10 mouse cellular contexts compared by ENCODE assay signal in genomic region chr5:147408731-147409130, GRCm38 (mm10). TPM values are rescaled to one million over a fixed set of nuclear protein-coding genes. Genes with fewer than 3 reads are reported as not detected.
A peak's percentile ranks its signal among the peaks of the same experiment; 100 is the strongest.
DNase-seq lines count a peak whose midpoint lies in the region; ATAC-seq lines count a peak whose summit lies in the region.
"Had no signal": no experiment of that assay in that cellular context is flagged by ENCODE, and none has a peak within 500 bp of the region (broad histone marks: within the 10 kb centered on the region; RNA-seq: fewer than 3 reads in every experiment).

No protein-coding gene starts in this region.

- peak overlapping the region; percentile 45 for H3K4me2 ChIP-seq in heart, embryonic 11.5 days
- H3K4me2 ChIP-seq in lung, embryonic 16.5 days (ENCODE audit: low read depth, low read length) = peak overlapping the region; percentile 42

- no peak overlapping the region for H3K9ac ChIP-seq in heart, embryonic 11.5 days (ENCODE audit: low read depth, low read length)
- H3K9ac ChIP-seq in lung, embryonic 16.5 days (ENCODE audit: low read length) = no peak overlapping the region

- no peaks in the 10 kb centered on the region for H3K9me3 ChIP-seq in heart, embryonic 11.5 days (replicated peaks; ENCODE audit: control insufficient read depth, low read length)
- no peaks in the 10 kb centered on the region for H3K9me3 ChIP-seq in lung, embryonic 16.5 days (ENCODE audit: control insufficient read depth, low read length)

- H3K27me3 ChIP-seq in heart, embryonic 11.5 days (ENCODE audit: control insufficient read depth, insufficient read depth, low read length) = no peaks in the 10 kb centered on the region
- H3K27me3 ChIP-seq in lung, embryonic 16.5 days (ENCODE audit: control insufficient read depth, insufficient read depth, low read depth, low read length) = no peaks in the 10 kb centered on the region

- H3K4me1 ChIP-seq in heart, embryonic 11.5 days (ENCODE audit: control insufficient read depth, insufficient read depth, low read length) = no peaks in the 10 kb centered on the region
- H3K4me1 ChIP-seq in lung, embryonic 16.5 days (replicated peaks; ENCODE audit: control insufficient read depth, insufficient read depth, low read length) = no peaks in the 10 kb centered on the region

- H3K36me3 ChIP-seq in heart, embryonic 11.5 days (ENCODE audit: control insufficient read depth, insufficient read depth, low read length) = no peaks in the 10 kb centered on the region
- no peaks in the 10 kb centered on the region for H3K36me3 ChIP-seq in lung, embryonic 16.5 days (ENCODE audit: control insufficient read depth, insufficient read depth, low read length)

- peak overlapping the region; percentile 28 for H3K4me3 ChIP-seq in heart, embryonic 11.5 days (ENCODE audit: low read depth, low read length)
- peak overlapping the region; percentile 19 for H3K4me3 ChIP-seq in lung, embryonic 16.5 days (ENCODE audit: low read length)

- DNase-seq in heart, adult 8-10 months (ENCODE audit: low spot score) = no peak
- DNase-seq in R1 (ENCODE audit: low read depth, low spot score) = peak; percentile 82
- DNase-seq in heart, postnatal 4 days = peak; percentile 24
- DNase-seq in thymus, postnatal 4 days = no peak
- DNase-seq in retina, embryonic 14.5 days (ENCODE audit: low spot score) = no peak
- DNase-seq in layer of hippocampus, postnatal 36 days = no peak
- DNase-seq: cerebellum, adult 11 months had no signal

- ATAC-seq in heart, embryonic 11.5 days (replicated peaks; ENCODE audit: insufficient number of reproducible peaks, low FRiP score, low TSS enrichment) = peak; percentile 65; the same call in 1 of the 2 replicates
- no peak for ATAC-seq in lung, embryonic 16.5 days (ENCODE audit: low read depth)

- H3K27ac ChIP-seq in heart, embryonic 11.5 days (ENCODE audit: low read depth, low read length) = no peak overlapping the region
- no peak overlapping the region for H3K27ac ChIP-seq in lung, embryonic 16.5 days (ENCODE audit: low read length)

- 39% methylated on average over 29 of the region's 29 CpGs for WGBS in heart, embryonic 11.5 days (ENCODE audit: insufficient replicate concordance)
- 44% methylated on average over 29 of the region's 29 CpGs for WGBS in lung, embryonic 16.5 days

RNA-seq across cellular contexts. Expression of gene Flt3, which starts 8.4 kb away (rescaled TPM):
- 0.10 TPM in 2 replicates for polyA plus RNA-seq in heart, embryonic 11.5 days (2014; fragmentation: Nextera tagmentation; extraction: Ambion mirVana)
- total RNA-seq in heart, adult 8-10 months (2022) = under 1 TPM in 1 of 4 experiments, not detected in 3; 0.17 TPM
- not detected for total RNA-seq in heart, postnatal 4 days (2021)
- polyA plus RNA-seq in lung, embryonic 16.5 days (2015; fragmentation: Nextera tagmentation; extraction: Ambion mirVana) = 0.18 and 0.20 TPM in 2 replicates
- 1 to 10 TPM; 8.5 to 9.8 TPM for total RNA-seq in layer of hippocampus, postnatal 36 days (2021)
- total RNA-seq: gastrocnemius, adult 8-10 months had no signal

RNA-seq across cellular contexts. Expression of gene Pan3, which starts 21.2 kb away (rescaled TPM):
- polyA plus RNA-seq in heart, embryonic 11.5 days (2014; fragmentation: Nextera tagmentation; extraction: Ambion mirVana) = 43.7 and 54.9 TPM in 2 replicates
- total RNA-seq in heart, adult 8-10 months (2022) = 10 to 100 TPM; 27.8 to 37.4 (median 29.4) TPM
- 10 to 100 TPM; 57.2 to 58.4 TPM for total RNA-seq in heart, postnatal 4 days (2021)
- polyA plus RNA-seq in lung, embryonic 16.5 days (2015; fragmentation: Nextera tagmentation; extraction: Ambion mirVana) = 71.6 and 75.6 TPM in 2 replicates
- total RNA-seq in layer of hippocampus, postnatal 36 days (2021) = 100 to 1,000 TPM in 1 of 2 experiments, 10 to 100 TPM in 1; 82.4 to 118 TPM

Comparison
In these comparisons a context has a peak if more than half of its experiments do, and no peak if none do; other contexts are left out.
1. DNase-seq: peak in R1 (single experiment) and heart, postnatal 4 days (single experiment); none in heart, adult 8-10 months (single experiment), thymus, postnatal 4 days (single experiment), retina, embryonic 14.5 days (single experiment) and layer of hippocampus, postnatal 36 days (0 of 2).
2. RNA of gene Flt3, which starts 8.4 kb away (total RNA-seq): 8.5 to 9.8 TPM in layer of hippocampus, postnatal 36 days; 0.17 TPM in heart, adult 8-10 months and not detected in heart, postnatal 4 days; every median in the first group is over 4 times any median in the second.